Mouse (Mus musculus) spleen, adult 2 months (tissue): ENCODE data around the gene Ehbp1l1. TPM values are rescaled to one million over a fixed set of nuclear protein-coding genes. Genes with fewer than 3 reads are reported as not detected.

Experiments used
- DNase-seq, 2 experiments: peaks; one replicate each; pipeline versions ENCODE4 v3.0.0 to v3.0.0-alpha.2; 2012 to 2021; ENCODE audit warnings: low spot score in 2 of 2, low read depth in 1 of 2
- H3K27ac ChIP-seq: fragments of 200-500 bp; 2 replicates; pipeline ENCODE4 v1.5.1; 2012; ENCODE audit warnings: low read length, inconsistent platforms; ENCODE audit not compliant: insufficient read depth
- H3K27me3 ChIP-seq: fragments of 200-500 bp; 2 replicates; pipeline ENCODE4 v1.6.1; 2012; ENCODE audit warnings: mild to moderate bottlenecking, moderate library complexity, low read length, inconsistent platforms; ENCODE audit not compliant: control insufficient read depth, insufficient read depth
- H3K36me3 ChIP-seq: fragments of 200-500 bp; 2 replicates; pipeline ENCODE4 v1.6.1; 2012; ENCODE audit warnings: mild to moderate bottlenecking, low read length, inconsistent platforms; ENCODE audit not compliant: control insufficient read depth, insufficient read depth
- H3K4me1 ChIP-seq: fragments of 200-500 bp; 2 replicates; pipeline ENCODE4 v1.6.1; 2011; ENCODE audit warnings: inconsistent platforms; ENCODE audit not compliant: control insufficient read depth, insufficient read depth, insufficient read length
- H3K4me3 ChIP-seq: fragments of 200-500 bp; 2 replicates; pipeline ENCODE4 v1.5.1; 2011; ENCODE audit warnings: mild to moderate bottlenecking, inconsistent platforms; ENCODE audit not compliant: insufficient read depth, insufficient read length; ENCODE audit errors: extremely low read depth
- CTCF ChIP-seq: fragments of 200-500 bp; IDR thresholded peaks from 2 replicates; pipeline ENCODE4 v1.5.1; 2011; ENCODE audit warnings: mild to moderate bottlenecking, inconsistent platforms; ENCODE audit not compliant: insufficient read depth, insufficient read length, insufficient replicate concordance; ENCODE audit errors: extremely low read depth
- POLR2A ChIP-seq: fragments of 200-500 bp; IDR thresholded peaks from 2 replicates; pipeline ENCODE4 v1.6.1; 2011; ENCODE audit warnings: low read depth, low read length, inconsistent platforms
- WGBS: fragments of 180-500 bp; shearing (Covaris S2); methylation state at CpG from one replicate; pipeline ENCODE4 v1.1.7; 2018; 5-methylcytosine and 5-hydroxymethylcytosine counted together
- polyA plus RNA-seq: library from polyadenylated mRNA; depleted of rRNA; stranded (reverse); fragments of >200 nt; gene quantifications from 2 replicates; pipeline ENCODE4 v1.2.3, GENCODE M21; 2012

Ehbp1l1 gene
- polyA plus RNA-seq, 1 experiment: 94.6 TPM

DNA sequence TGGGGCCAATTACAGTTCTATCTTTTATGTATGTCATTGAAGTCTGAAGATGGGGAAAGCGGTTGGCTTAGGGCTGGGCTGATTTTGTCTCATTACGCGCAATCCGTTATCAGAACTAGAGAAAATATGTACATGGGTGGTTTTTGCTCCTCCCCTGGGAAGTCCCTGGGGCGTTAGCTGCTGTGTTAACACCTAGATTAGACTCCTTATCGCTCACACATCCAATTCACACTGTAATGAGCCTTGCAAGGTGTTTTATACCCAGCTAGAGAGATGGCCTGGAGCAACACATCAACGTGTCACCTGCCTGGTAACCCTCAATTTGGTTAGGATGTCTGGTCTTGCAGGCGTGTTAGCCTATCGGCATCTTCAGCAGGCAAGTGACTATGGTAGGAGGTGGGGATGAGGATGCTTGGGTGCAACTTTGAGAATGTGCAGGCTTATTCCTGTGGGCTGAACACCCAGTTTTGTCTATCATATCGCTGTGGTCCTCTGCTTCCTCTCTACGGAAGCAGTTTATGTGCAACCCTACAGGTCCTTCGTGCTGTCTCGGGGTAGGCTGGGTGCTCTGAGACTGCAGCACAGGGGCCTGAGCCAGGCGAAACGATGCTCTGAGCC, 953 bp upstream of the Ehbp1l1 start:
- peaks cover 32% of the 10 kb centered on the region for H3K4me1 ChIP-seq
- TF ChIP-seq CTCF (no peak), POLR2A (no peak)
- peak overlapping the region; percentile 53; the same call in 1 of the 2 replicates for H3K4me3 ChIP-seq
- H3K27ac ChIP-seq: peak overlapping the region; percentile 90
- peaks cover 4% of the 10 kb centered on the region for H3K36me3 ChIP-seq
- 22% methylated on average over 15 of the region's 15 CpGs for WGBS
- H3K27me3 ChIP-seq: no peaks in the 10 kb centered on the region
- DNase-seq: no peak

- WGBS: 10% methylated on average over 12 of the region's 12 CpGs
- DNase-seq: no peak
- peak overlapping the region; percentile 90 for H3K27ac ChIP-seq
Observed at GRCm38 (mm10) chr19:5725029-5725707, 949 bp downstream of the Ehbp1l1 start.

GRCm38 (mm10) chr19:5724549-5724941, 1.6 kb downstream of the Ehbp1l1 start:
- H3K4me3 ChIP-seq: peak overlapping the region; percentile 83
- WGBS: 7% methylated on average over 7 of the region's 7 CpGs
- H3K36me3 ChIP-seq: peaks cover 28% of the 10 kb centered on the region
- no peaks in the 10 kb centered on the region for H3K27me3 ChIP-seq
- DNase-seq: peak in 1 of 2 experiments; percentile 70
- TF ChIP-seq CTCF (no peak), POLR2A (no peak)
- H3K4me1 ChIP-seq: peaks cover 23% of the 10 kb centered on the region; the same call in 1 of the 2 replicates
- peak overlapping the region; percentile 90 for H3K27ac ChIP-seq

More at GRCm38 (mm10) chr19:5725029-5725707, 949 bp downstream of the Ehbp1l1 start:
- Histone ChIP-seq H3K27me3 (no peaks in the 10 kb centered on the region), H3K36me3 (peaks cover 21% of the 10 kb centered on the region), H3K4me3 (peak overlapping the region; percentile 83), H3K4me1 (peaks cover 27% of the 10 kb centered on the region; the same call in 1 of the 2 replicates)
- TF ChIP-seq POLR2A (no peak), CTCF (no peak)

DNA sequence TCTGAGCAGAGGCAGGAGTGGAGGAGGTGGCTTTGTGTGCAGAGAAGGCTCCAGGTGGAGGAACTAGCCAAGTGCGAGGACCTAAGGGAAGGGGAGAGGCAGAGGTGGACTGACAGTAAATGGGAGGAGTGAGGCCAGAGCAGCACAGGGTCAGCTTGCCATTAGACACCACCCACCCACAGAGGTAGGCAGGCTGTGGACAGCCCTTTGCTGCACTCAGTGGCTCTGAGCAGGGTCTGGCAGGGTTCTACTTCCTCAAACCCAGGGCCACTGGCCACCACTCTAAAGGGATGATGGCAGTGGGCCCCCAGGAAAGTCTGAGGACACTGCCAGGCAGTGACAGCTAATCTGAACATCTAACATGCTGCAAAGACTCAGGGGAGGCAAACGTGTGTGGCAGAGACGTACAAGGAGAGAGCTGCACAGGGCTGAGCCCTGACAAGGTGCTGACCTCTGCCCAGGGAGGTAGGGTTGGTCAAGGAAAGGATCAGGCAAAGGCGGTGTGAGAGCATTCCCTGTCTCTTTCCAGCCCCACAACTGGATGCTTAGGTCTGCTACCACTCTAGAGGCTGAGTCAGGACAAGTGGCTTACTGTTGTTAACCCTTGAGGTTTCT, 2.1 kb downstream of the Ehbp1l1 start:
- peak overlapping the region; percentile 90 for H3K27ac ChIP-seq
- TF ChIP-seq CTCF (no peak), POLR2A (no peak)
- H3K4me3 ChIP-seq: peak overlapping the region; percentile 83
- 38% methylated on average over 4 of the region's 4 CpGs for WGBS
- peaks cover 23% of the 10 kb centered on the region; the same call in 1 of the 2 replicates for H3K4me1 ChIP-seq
- no peaks in the 10 kb centered on the region for H3K27me3 ChIP-seq
- no peak for DNase-seq
- H3K36me3 ChIP-seq: peaks cover 33% of the 10 kb centered on the region

DNA sequence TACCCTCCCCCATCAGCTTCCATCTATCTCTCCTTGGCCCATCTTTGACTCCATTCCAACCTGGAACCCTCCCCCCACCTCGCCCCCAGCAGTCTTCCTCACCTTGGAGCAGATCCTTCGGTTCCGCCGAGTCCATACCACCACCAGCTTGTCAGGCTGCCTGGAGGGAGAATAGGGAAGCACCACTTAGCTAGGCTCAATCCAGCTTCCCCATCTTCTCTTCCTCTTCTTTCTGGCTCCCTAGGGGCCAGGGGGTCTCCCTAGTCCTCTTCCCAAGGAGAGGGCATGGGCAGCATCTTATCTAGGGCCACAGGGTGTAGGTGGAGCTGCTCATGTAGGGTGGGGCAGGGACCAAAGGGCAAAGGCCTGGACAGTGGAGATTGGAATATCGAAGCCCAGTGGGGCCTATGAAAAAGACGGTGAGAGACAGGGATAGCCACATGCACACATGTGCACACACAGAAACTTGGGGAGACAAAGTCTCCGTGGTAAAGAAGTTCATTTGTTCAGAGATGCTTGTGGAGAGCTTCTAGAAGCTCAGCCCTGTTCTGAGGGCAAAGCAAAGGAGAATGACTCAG, 3.2 kb downstream of the Ehbp1l1 start:
- no peak for DNase-seq
- H3K27me3 ChIP-seq: no peaks in the 10 kb centered on the region
- no peak for TF ChIP-seq CTCF
- no peak for TF ChIP-seq POLR2A
- peaks cover 15% of the 10 kb centered on the region; the same call in 1 of the 2 replicates for H3K4me1 ChIP-seq
- no peak overlapping the region for H3K4me3 ChIP-seq
- 82% methylated on average over 7 of the region's 7 CpGs for WGBS
- H3K27ac ChIP-seq: peak overlapping the region; percentile 1; the same call in 1 of the 2 replicates
- H3K36me3 ChIP-seq: peaks cover 40% of the 10 kb centered on the region

DNA sequence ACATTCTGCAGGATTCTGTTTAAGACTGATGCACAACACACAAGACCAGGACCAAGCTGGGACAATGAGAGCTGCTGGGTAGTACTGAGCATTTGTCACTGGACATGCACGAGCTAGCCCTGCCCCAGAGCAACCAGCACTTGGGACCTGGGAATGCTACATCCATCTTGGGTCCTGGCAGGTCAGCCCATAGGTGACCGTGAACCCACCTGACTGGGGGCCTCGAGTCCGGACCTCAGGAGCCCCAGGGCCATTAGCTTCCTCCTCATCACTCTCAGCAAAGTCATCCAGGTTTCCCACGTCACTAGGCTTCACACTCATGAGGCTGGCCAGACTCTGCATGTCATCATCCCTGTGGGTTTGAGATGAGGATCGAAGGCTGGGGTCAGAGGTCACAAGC, 4.9 kb downstream of the Ehbp1l1 start:
- 97% methylated on average over 6 of the region's 6 CpGs for WGBS
- no peak for DNase-seq
- H3K4me3 ChIP-seq: no peak overlapping the region
- no peak overlapping the region for H3K27ac ChIP-seq
- TF ChIP-seq POLR2A (no peak), CTCF (no peak)
- H3K36me3 ChIP-seq: peaks cover 44% of the 10 kb centered on the region
- peaks cover 7% of the 10 kb centered on the region; the same call in 1 of the 2 replicates for H3K4me1 ChIP-seq
- H3K27me3 ChIP-seq: no peaks in the 10 kb centered on the region
